ENCODE assay signal across 9 mouse cellular contexts in the genomic region with DNA sequence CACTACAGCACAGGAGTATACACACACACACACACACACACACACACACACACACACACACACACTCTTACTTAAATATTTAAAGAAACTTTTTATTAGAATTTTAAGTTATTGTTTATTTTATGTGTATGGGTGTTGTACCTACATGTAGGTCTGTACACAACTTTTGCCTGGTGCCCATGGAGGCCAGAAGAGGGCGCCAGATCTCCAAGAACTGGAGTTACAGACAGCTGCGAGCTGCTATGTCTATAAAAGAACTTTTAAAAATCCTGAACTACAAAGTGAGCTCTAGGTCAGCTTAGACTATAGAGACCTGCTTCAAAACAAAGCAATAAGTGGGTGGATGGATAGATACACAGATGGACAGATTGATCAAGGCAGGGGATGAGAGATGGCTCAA. TPM values are rescaled to one million over a fixed set of nuclear protein-coding genes. Genes with fewer than 3 reads are reported as not detected.
DNase-seq lines count a peak whose midpoint lies in the region; ATAC-seq and TF ChIP-seq lines count a peak whose summit lies in the region.
"Had no signal": no experiment of that assay in that cellular context is flagged by ENCODE, and none has a peak within 500 bp of the region (broad histone marks: within the 10 kb centered on the region; RNA-seq: fewer than 3 reads in every experiment).

No protein-coding gene starts in this region.

- no peak overlapping the region for H3K27ac ChIP-seq in hindbrain, embryonic 11.5 days (ENCODE audit: low read depth, low read length)
- H3K27ac ChIP-seq in hindbrain, embryonic 12.5 days, result no peak overlapping the region
- no peak overlapping the region for H3K27ac ChIP-seq in embryonic facial prominence, embryonic 14.5 days (replicated peaks; ENCODE audit: low read depth, low read length)
- no peak overlapping the region for H3K27ac ChIP-seq in thymus, adult 2 months (ENCODE audit: control insufficient read depth, insufficient read depth, low read length)
- H3K27ac ChIP-seq: embryonic facial prominence, embryonic 12.5 days had no signal

- H3K9me3 ChIP-seq in hindbrain, embryonic 11.5 days (ENCODE audit: control insufficient read depth, low read length), result no peaks in the 10 kb centered on the region
- H3K9me3 ChIP-seq in hindbrain, embryonic 12.5 days (replicated peaks), result no peaks in the 10 kb centered on the region
- no peaks in the 10 kb centered on the region for H3K9me3 ChIP-seq in embryonic facial prominence, embryonic 14.5 days (ENCODE audit: control insufficient read depth, low read length)
- H3K9me3 ChIP-seq: embryonic facial prominence, embryonic 12.5 days had no signal

- TF ChIP-seq CTCF in thymus, adult 2 months (IDR thresholded peaks at IDR 0.05; ENCODE audit: borderline replicate concordance, control insufficient read depth, extremely low read depth, insufficient read depth, low read length, poor library complexity), result no peak

- peak; percentile 68 for DNase-seq in hindbrain, embryonic 11.5 days (ENCODE audit: low spot score)
- DNase-seq in CD4-positive, CD25-positive, alpha-beta regulatory T cell, adult 2 months (ENCODE audit: low read depth, low spot score), result peak; percentile 92
- DNase-seq in adrenal gland, adult 8-10 months, result peak; percentile 43
- peak; percentile 54 for DNase-seq in embryonic facial prominence, embryonic 14.5 days (ENCODE audit: low spot score)
- peak; percentile 73 for DNase-seq in kidney, postnatal 14 days
- peak; percentile 86 for DNase-seq in thymus, adult 2 months

- ATAC-seq in hindbrain, embryonic 11.5 days (ENCODE audit: low FRiP score), result no peak
- ATAC-seq in hindbrain, embryonic 12.5 days (ENCODE audit: low FRiP score), result no peak
- no peak for ATAC-seq in embryonic facial prominence, embryonic 14.5 days (ENCODE audit: low read depth)
- ATAC-seq in monocyte, adult 5-6 weeks (replicated peaks; ENCODE audit: insufficient number of reproducible peaks, low FRiP score, low TSS enrichment, poor library complexity, severe bottlenecking), result 0 out of 2 replicates have a peak, but pooled peaks have one; percentile 68

- TF ChIP-seq POLR2A in thymus, adult 2 months (IDR thresholded peaks at IDR 0.05; ENCODE audit: control insufficient read depth, extremely low read depth, insufficient read depth, low read length, poor library complexity), result no peak

- H3K4me1 ChIP-seq in hindbrain, embryonic 11.5 days (replicated peaks; ENCODE audit: control insufficient read depth, insufficient read depth, low read length), result no peaks in the 10 kb centered on the region
- no peaks in the 10 kb centered on the region for H3K4me1 ChIP-seq in hindbrain, embryonic 12.5 days
- no peaks in the 10 kb centered on the region for H3K4me1 ChIP-seq in embryonic facial prominence, embryonic 14.5 days (ENCODE audit: control insufficient read depth, insufficient read depth, low read length)
- H3K4me1 ChIP-seq in thymus, adult 2 months (replicated peaks; ENCODE audit: control insufficient read depth, insufficient read depth, low read length), result peaks cover 11% of the 10 kb centered on the region
- H3K4me1 ChIP-seq: embryonic facial prominence, embryonic 12.5 days had no signal

- H3K36me3 ChIP-seq in hindbrain, embryonic 11.5 days (ENCODE audit: control insufficient read depth, insufficient read depth, low read length), result no peaks in the 10 kb centered on the region
- peaks cover 28% of the 10 kb centered on the region for H3K36me3 ChIP-seq in hindbrain, embryonic 12.5 days
- peaks cover 36% of the 10 kb centered on the region for H3K36me3 ChIP-seq in embryonic facial prominence, embryonic 14.5 days (ENCODE audit: control insufficient read depth, insufficient read depth, low read length)
- H3K36me3 ChIP-seq in thymus, adult 2 months (ENCODE audit: control insufficient read depth, insufficient read depth, low read length), result peaks cover 31% of the 10 kb centered on the region

- H3K4me2 ChIP-seq in hindbrain, embryonic 11.5 days (replicated peaks; ENCODE audit: low read depth, low read length), result no peak overlapping the region
- no peak overlapping the region for H3K4me2 ChIP-seq in hindbrain, embryonic 12.5 days (replicated peaks)
- no peak overlapping the region for H3K4me2 ChIP-seq in embryonic facial prominence, embryonic 14.5 days (ENCODE audit: low read depth, low read length)
- H3K4me2 ChIP-seq: embryonic facial prominence, embryonic 12.5 days had no signal

- no peak overlapping the region for H3K9ac ChIP-seq in hindbrain, embryonic 11.5 days (ENCODE audit: low read depth, low read length)
- H3K9ac ChIP-seq in hindbrain, embryonic 12.5 days, result no peak overlapping the region
- no peak overlapping the region for H3K9ac ChIP-seq in embryonic facial prominence, embryonic 14.5 days (ENCODE audit: low read depth, low read length)
- H3K9ac ChIP-seq: embryonic facial prominence, embryonic 12.5 days had no signal

- WGBS in hindbrain, embryonic 11.5 days, result 31% methylated on average over 2 of the region's 2 CpGs
- 30% methylated on average over 2 of the region's 2 CpGs for WGBS in hindbrain, embryonic 12.5 days
- 36% methylated on average over 2 of the region's 2 CpGs for WGBS in embryonic facial prominence, embryonic 14.5 days
- 5% methylated on average over 2 of the region's 2 CpGs for WGBS in thymus, adult 2 months

- H3K4me3 ChIP-seq in hindbrain, embryonic 11.5 days (ENCODE audit: low read depth, low read length), result no peak overlapping the region
- H3K4me3 ChIP-seq in hindbrain, embryonic 12.5 days, result no peak overlapping the region
- H3K4me3 ChIP-seq in embryonic facial prominence, embryonic 14.5 days (ENCODE audit: low read depth, low read length), result no peak overlapping the region
- no peak overlapping the region for H3K4me3 ChIP-seq in thymus, adult 2 months (ENCODE audit: control insufficient read depth, insufficient read depth, low read length)
- H3K4me3 ChIP-seq: embryonic facial prominence, embryonic 12.5 days had no signal

- no peaks in the 10 kb centered on the region for H3K27me3 ChIP-seq in hindbrain, embryonic 11.5 days (ENCODE audit: control insufficient read depth, insufficient read depth, low read length)
- no peaks in the 10 kb centered on the region for H3K27me3 ChIP-seq in hindbrain, embryonic 12.5 days
- H3K27me3 ChIP-seq in embryonic facial prominence, embryonic 14.5 days (replicated peaks; ENCODE audit: control insufficient read depth, insufficient read depth, low read length), result no peaks in the 10 kb centered on the region
- H3K27me3 ChIP-seq in thymus, adult 2 months (ENCODE audit: control insufficient read depth, insufficient read depth, low read length), result no peaks in the 10 kb centered on the region
- H3K27me3 ChIP-seq: embryonic facial prominence, embryonic 12.5 days had no signal

RNA-seq across cellular contexts. Expression of gene Trpc4ap, which starts 18.6 kb away (rescaled TPM):
- 154 and 157 TPM in 2 replicates for polyA plus RNA-seq in hindbrain, embryonic 11.5 days (2014; fragmentation: Nextera tagmentation; extraction: Ambion mirVana)
- 190 and 204 TPM in 2 replicates for polyA plus RNA-seq in hindbrain, embryonic 12.5 days (2016; fragmentation: Nextera tagmentation; extraction: Ambion mirVana)
- 100 to 1,000 TPM; 137 to 164 (median 150) TPM for total RNA-seq in adrenal gland, adult 8-10 months (2022)
- polyA plus RNA-seq in embryonic facial prominence, embryonic 14.5 days (2014; fragmentation: Nextera tagmentation; extraction: Ambion mirVana), result 131 and 147 TPM in 2 replicates
- 98.1 to 149 TPM (median 116 TPM) in 3 replicates for total RNA-seq in monocyte, adult 5-6 weeks (2017)
- polyA plus RNA-seq in thymus, adult 2 months (2012; rRNA removed), result 489 and 518 TPM in 2 replicates

RNA-seq across cellular contexts. Expression of gene Edem2, which starts 55.7 kb away (rescaled TPM):
- 36.0 and 37.4 TPM in 2 replicates for polyA plus RNA-seq in hindbrain, embryonic 11.5 days (2014; fragmentation: Nextera tagmentation; extraction: Ambion mirVana)
- 37.3 and 38.5 TPM in 2 replicates for polyA plus RNA-seq in hindbrain, embryonic 12.5 days (2016; fragmentation: Nextera tagmentation; extraction: Ambion mirVana)
- 10 to 100 TPM; 41.1 to 65.1 (median 54.5) TPM for total RNA-seq in adrenal gland, adult 8-10 months (2022)
- 34.0 and 35.2 TPM in 2 replicates for polyA plus RNA-seq in embryonic facial prominence, embryonic 14.5 days (2014; fragmentation: Nextera tagmentation; extraction: Ambion mirVana)
- total RNA-seq in monocyte, adult 5-6 weeks (2017), result 28.7 to 43.2 TPM (median 37.4 TPM) in 3 replicates
- polyA plus RNA-seq in thymus, adult 2 months (2012; rRNA removed), result 55.8 and 58.6 TPM in 2 replicates
